Comparison of ENCODE assay signal across 8 mouse cellular contexts in the genomic region with DNA sequence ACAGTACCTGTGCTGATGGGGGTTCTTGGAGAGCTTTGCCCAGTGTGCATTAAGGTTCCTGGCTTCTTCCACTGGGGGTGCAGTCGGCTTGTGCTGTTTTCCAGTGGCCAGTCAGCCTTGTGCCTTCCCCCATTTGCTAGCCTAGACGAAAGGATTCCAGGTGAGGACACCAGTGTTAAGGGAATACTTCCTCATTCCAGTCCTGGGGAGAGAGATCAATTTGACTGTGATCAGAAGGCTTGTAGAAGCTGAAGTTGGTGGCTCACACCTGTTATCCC. TPM values are rescaled to one million over a fixed set of nuclear protein-coding genes. Genes with fewer than 3 reads are reported as not detected.
DNase-seq lines count a peak whose midpoint lies in the region; ATAC-seq and TF ChIP-seq lines count a peak whose summit lies in the region.

No protein-coding gene starts in this region.

- no peaks in the 10 kb centered on the region for H3K9me3 ChIP-seq in heart, embryonic 10.5 days
- no peaks in the 10 kb centered on the region for H3K9me3 ChIP-seq in G1E (replicated peaks)
- H3K9me3 ChIP-seq in forebrain, postnatal 0 days (ENCODE audit: low read length): no peaks in the 10 kb centered on the region
- no peaks in the 10 kb centered on the region for H3K9me3 ChIP-seq in liver, embryonic 16.5 days (replicated peaks; ENCODE audit: control insufficient read depth, low read length)

- TF ChIP-seq CTCF in G1E (IDR thresholded peaks at IDR 0.05; ENCODE audit: low read depth, low read length): no peak
- TF ChIP-seq CTCF in forebrain, postnatal 0 days (IDR thresholded peaks at IDR 0.05; ENCODE audit: low read depth): no peak

- peak overlapping the region; percentile 65 for H3K4me2 ChIP-seq in forebrain, postnatal 0 days (ENCODE audit: low read depth)
- H3K4me2 ChIP-seq in liver, embryonic 16.5 days (ENCODE audit: low read depth, low read length): no peak overlapping the region

- DNase-seq in heart, embryonic 10.5 days (ENCODE audit: low spot score): no peak
- DNase-seq in heart, adult 8-10 months (ENCODE audit: low spot score): no peak
- DNase-seq in G1E (ENCODE audit: low spot score): peak; percentile 10
- DNase-seq in forebrain, postnatal 0 days: no peak
- DNase-seq in left cerebral cortex, adult 9 months (ENCODE audit: low spot score in 2 of 2): no peak
- no peak for DNase-seq in embryo, embryonic 9.5 days (ENCODE audit: extremely low spot score)

- H3K4me3 ChIP-seq in heart, embryonic 10.5 days: 0 out of 2 replicates have a peak overlapping the region, but pooled peaks have one; percentile 92
- H3K4me3 ChIP-seq in G1E (ENCODE audit: low read depth, low read length): peak overlapping the region; percentile 45; the same call in 1 of the 2 replicates
- H3K4me3 ChIP-seq in forebrain, postnatal 0 days (ENCODE audit: low read depth, low read length): peak overlapping the region; percentile 88; the same call in 1 of the 2 replicates
- H3K4me3 ChIP-seq in liver, embryonic 16.5 days (ENCODE audit: low read depth, low read length): no peak overlapping the region

- no peaks in the 10 kb centered on the region for H3K27me3 ChIP-seq in heart, embryonic 10.5 days (ENCODE audit: insufficient read depth, poor library complexity, severe bottlenecking)
- H3K27me3 ChIP-seq in G1E (ENCODE audit: insufficient read depth, low read length): no peaks in the 10 kb centered on the region
- H3K27me3 ChIP-seq in forebrain, postnatal 0 days (ENCODE audit: insufficient read depth, low read length): no peaks in the 10 kb centered on the region
- no peaks in the 10 kb centered on the region for H3K27me3 ChIP-seq in liver, embryonic 16.5 days (ENCODE audit: control insufficient read depth, insufficient read depth, low read depth, low read length)

- no peaks in the 10 kb centered on the region for H3K36me3 ChIP-seq in heart, embryonic 10.5 days
- H3K36me3 ChIP-seq in G1E (replicated peaks): peaks cover 40% of the 10 kb centered on the region
- no peaks in the 10 kb centered on the region for H3K36me3 ChIP-seq in forebrain, postnatal 0 days (ENCODE audit: insufficient read depth)
- H3K36me3 ChIP-seq in liver, embryonic 16.5 days (ENCODE audit: control insufficient read depth, insufficient read depth): no peaks in the 10 kb centered on the region

- 56% methylated on average over 2 of the region's 2 CpGs for WGBS in heart, embryonic 10.5 days
- 75% methylated on average over 2 of the region's 2 CpGs for WGBS in forebrain, postnatal 0 days
- WGBS in liver, embryonic 16.5 days (ENCODE audit: insufficient replicate concordance): 48% methylated on average over 2 of the region's 2 CpGs

- ATAC-seq in G1E (ENCODE audit: extremely low read depth, insufficient number of reproducible peaks, low FRiP score, poor library complexity, severe bottlenecking): no peak
- ATAC-seq in forebrain, postnatal 0 days: no peak
- no peak for ATAC-seq in liver, embryonic 16.5 days (ENCODE audit: low read depth)
- no peak for ATAC-seq in erythroblast, adult 5-6 weeks (replicated peaks; ENCODE audit: low FRiP score, poor library complexity, severe bottlenecking)

- peaks cover 29% of the 10 kb centered on the region for H3K4me1 ChIP-seq in heart, embryonic 10.5 days
- H3K4me1 ChIP-seq in G1E (ENCODE audit: insufficient read depth, low read depth, low read length): peaks cover 66% of the 10 kb centered on the region
- H3K4me1 ChIP-seq in forebrain, postnatal 0 days (ENCODE audit: insufficient read depth): peaks cover 5% of the 10 kb centered on the region; the same call in 1 of the 2 replicates
- peaks cover 31% of the 10 kb centered on the region for H3K4me1 ChIP-seq in liver, embryonic 16.5 days (ENCODE audit: control insufficient read depth, low read depth, low read length)

- H3K27ac ChIP-seq in heart, embryonic 10.5 days: no peak overlapping the region
- peak overlapping the region; percentile 21; the same call in 1 of the 2 replicates for H3K27ac ChIP-seq in forebrain, postnatal 0 days (ENCODE audit: low read depth, low read length)
- H3K27ac ChIP-seq in liver, embryonic 16.5 days (ENCODE audit: low read length): no peak overlapping the region

- H3K9ac ChIP-seq in forebrain, postnatal 0 days: 0 out of 2 replicates have a peak overlapping the region, but pooled peaks have one; percentile 98
- H3K9ac ChIP-seq in liver, embryonic 16.5 days (ENCODE audit: low read depth, low read length): peak overlapping the region; percentile 74; the same call in 1 of the 2 replicates

RNA-seq across cellular contexts. Expression of a gene that starts 2.6 kb away (rescaled TPM):
- 4.4 and 6.7 TPM in 2 replicates for polyA plus RNA-seq in heart, embryonic 10.5 days (2016; fragmentation: Nextera tagmentation; extraction: Ambion mirVana)
- 10 to 100 TPM; 17.0 to 20.7 (median 20.0) TPM for total RNA-seq in heart, adult 8-10 months (2022)
- total RNA-seq in G1E (2014; fragmentation: Nextera tagmentation) (33.6 and 39.0 TPM in 2 replicates), G1E (2017) (7.6 and 8.9 TPM in 2 replicates)
- 76.1 and 93.9 TPM in 2 replicates for polyA plus RNA-seq in G1E (2012)
- 12.0 and 15.5 TPM in 2 replicates for total RNA-seq in forebrain, postnatal 0 days (2014; rRNA removed)
- polyA plus RNA-seq in forebrain, postnatal 0 days (2015; fragmentation: Nextera tagmentation; extraction: Ambion mirVana): 6.7 and 9.1 TPM in 2 replicates
- 0.98 and 1.3 TPM in 2 replicates for polyA plus RNA-seq in liver, embryonic 16.5 days (2015; fragmentation: Nextera tagmentation; extraction: Ambion mirVana)
- total RNA-seq in erythroblast, adult 5-6 weeks (2015; ENCODE audit: low replicate concordance): 3.8 and 4.4 TPM in 2 replicates
- total RNA-seq in erythroblast, adult 5-6 weeks (2017; ENCODE audit: low replicate concordance): 2.1 and 2.4 TPM in 2 replicates
